Mouse (Mus musculus): ENCODE data around the gene Col4a3. TPM values are rescaled to one million over a fixed set of nuclear protein-coding genes. Genes with fewer than 3 reads are reported as not detected.

Col4a3 gene
- 0.14 and 0.26 TPM in 2 replicates for polyA plus RNA-seq (2016; fragmentation: Nextera tagmentation; extraction: Ambion mirVana)

GRCm38 (mm10) chr1:82586713-82587399 is at the start of gene Col4a3, which contains the start of gene Col4a4:
Col4a3 (plus strand) TSS chr1:82586921.
Col4a4 (minus strand) TSS chr1:82586849.
- Histone ChIP-seq H3K9ac (peak within 1 kb of the TSS; percentile 35; the same call in 1 of the 2 replicates), H3K27ac (no peak within 1 kb of the TSS), H3K9me3 (replicated peaks) (no peaks in the 10 kb centered on the region), H3K36me3 (no peaks in the 10 kb centered on the region), H3K4me2 (replicated peaks) (peak within 1 kb of the TSS; percentile 55), H3K27me3 (peaks cover 20% of the 10 kb centered on the region), H3K4me1 (peaks cover 11% of the 10 kb centered on the region), H3K4me3 (peak within 1 kb of the TSS; percentile 24)
- WGBS = 5% methylated on average over 34 of the region's 34 CpGs
- no peak for ATAC-seq (ENCODE audit: low FRiP score)

- ATAC-seq (ENCODE audit: low FRiP score) = no peak
- Histone ChIP-seq H3K27ac (no peak overlapping the region), H3K4me1 (peaks cover 13% of the 10 kb centered on the region; the same call in 1 of the 2 replicates), H3K9me3 (replicated peaks) (no peaks in the 10 kb centered on the region), H3K4me3 (no peak overlapping the region), H3K4me2 (replicated peaks) (no peak overlapping the region), H3K27me3 (no peaks in the 10 kb centered on the region), H3K9ac (no peak overlapping the region), H3K36me3 (no peaks in the 10 kb centered on the region)
- WGBS = 47% methylated on average over 3 of the region's 3 CpGs
Measured at GRCm38 (mm10) chr1:82537848-82538247, 48.9 kb upstream of the Col4a3 start.

- H3K27me3 ChIP-seq = no peaks in the 10 kb centered on the region
- peaks cover 16% of the 10 kb centered on the region; the same call in 1 of the 2 replicates for H3K4me1 ChIP-seq
- H3K9ac ChIP-seq = no peak overlapping the region
- no peaks in the 10 kb centered on the region for H3K36me3 ChIP-seq
- H3K4me2 ChIP-seq (replicated peaks) = no peak overlapping the region
- no peak overlapping the region for H3K27ac ChIP-seq
- H3K4me3 ChIP-seq = no peak overlapping the region
- no peaks in the 10 kb centered on the region for H3K9me3 ChIP-seq (replicated peaks)
- ATAC-seq (ENCODE audit: low FRiP score) = no peak
- WGBS = 83% methylated on average over 5 of the region's 5 CpGs
Measured at GRCm38 (mm10) chr1:82540056-82540455, 46.7 kb upstream of the Col4a3 start.

GRCm38 (mm10) chr1:82543934-82544333 is 42.8 kb upstream of the Col4a3 start:
- H3K9me3 ChIP-seq (replicated peaks) = no peaks in the 10 kb centered on the region
- H3K4me1 ChIP-seq = peaks cover 3% of the 10 kb centered on the region; the same call in 1 of the 2 replicates
- H3K4me2 ChIP-seq (replicated peaks) = no peak overlapping the region
- H3K27me3 ChIP-seq = no peaks in the 10 kb centered on the region
- H3K36me3 ChIP-seq = no peaks in the 10 kb centered on the region
- ATAC-seq (ENCODE audit: low FRiP score) = no peak
- H3K9ac ChIP-seq = no peak overlapping the region
- H3K27ac ChIP-seq = no peak overlapping the region
- 86% methylated on average over 2 of the region's 2 CpGs for WGBS
- H3K4me3 ChIP-seq = no peak overlapping the region

GRCm38 (mm10) chr1:82544419-82545185 is 42.1 kb upstream of the Col4a3 start:
- WGBS = 69% methylated on average over 6 of the region's 6 CpGs
- Histone ChIP-seq H3K4me3 (no peak overlapping the region), H3K9me3 (replicated peaks) (no peaks in the 10 kb centered on the region), H3K4me1 (peaks cover 3% of the 10 kb centered on the region; the same call in 1 of the 2 replicates), H3K27me3 (no peaks in the 10 kb centered on the region), H3K4me2 (replicated peaks) (no peak overlapping the region), H3K36me3 (no peaks in the 10 kb centered on the region), H3K27ac (no peak overlapping the region), H3K9ac (no peak overlapping the region)
- ATAC-seq (ENCODE audit: low FRiP score) = no peak

- no peak overlapping the region for H3K4me3 ChIP-seq
- WGBS = 79% methylated on average over 8 of the region's 8 CpGs
- no peak overlapping the region for H3K27ac ChIP-seq
- no peaks in the 10 kb centered on the region for H3K27me3 ChIP-seq
- H3K9ac ChIP-seq = no peak overlapping the region
- no peaks in the 10 kb centered on the region for H3K9me3 ChIP-seq (replicated peaks)
- no peak overlapping the region for H3K4me2 ChIP-seq (replicated peaks)
- no peak for ATAC-seq (ENCODE audit: low FRiP score)
- peaks cover 3% of the 10 kb centered on the region; the same call in 1 of the 2 replicates for H3K4me1 ChIP-seq
- no peaks in the 10 kb centered on the region for H3K36me3 ChIP-seq
Measured at GRCm38 (mm10) chr1:82545199-82545960, 41.3 kb upstream of the Col4a3 start.

- ATAC-seq (ENCODE audit: low FRiP score) = peak; percentile 80; the same call in 1 of the 2 replicates
- no peak overlapping the region for H3K4me2 ChIP-seq (replicated peaks)
- 42% methylated on average over 6 of the region's 6 CpGs for WGBS
- no peaks in the 10 kb centered on the region for H3K9me3 ChIP-seq (replicated peaks)
- H3K27me3 ChIP-seq = no peaks in the 10 kb centered on the region
- no peaks in the 10 kb centered on the region for H3K36me3 ChIP-seq
- H3K9ac ChIP-seq = no peak overlapping the region
- no peak overlapping the region for H3K4me3 ChIP-seq
- no peaks in the 10 kb centered on the region for H3K4me1 ChIP-seq
- H3K27ac ChIP-seq = no peak overlapping the region
Measured at GRCm38 (mm10) chr1:82554443-82554850, 32.3 kb upstream of the Col4a3 start.

GRCm38 (mm10) chr1:82554889-82555288 is 31.8 kb upstream of the Col4a3 start:
- H3K27ac ChIP-seq = no peak overlapping the region
- ATAC-seq (ENCODE audit: low FRiP score) = peak; percentile 40; the same call in 1 of the 2 replicates
- 81% methylated on average over 5 of the region's 5 CpGs for WGBS
- no peaks in the 10 kb centered on the region for H3K9me3 ChIP-seq (replicated peaks)
- no peak overlapping the region for H3K4me2 ChIP-seq (replicated peaks)
- no peaks in the 10 kb centered on the region for H3K36me3 ChIP-seq
- H3K4me3 ChIP-seq = no peak overlapping the region
- H3K27me3 ChIP-seq = no peaks in the 10 kb centered on the region
- no peaks in the 10 kb centered on the region for H3K4me1 ChIP-seq
- no peak overlapping the region for H3K9ac ChIP-seq

GRCm38 (mm10) chr1:82560223-82560622 is 26.5 kb upstream of the Col4a3 start:
- no peak overlapping the region for H3K27ac ChIP-seq
- no peak overlapping the region for H3K9ac ChIP-seq
- H3K36me3 ChIP-seq = no peaks in the 10 kb centered on the region
- WGBS = 74% methylated on average over 4 of the region's 4 CpGs
- no peak overlapping the region for H3K4me2 ChIP-seq (replicated peaks)
- H3K4me3 ChIP-seq = no peak overlapping the region
- no peaks in the 10 kb centered on the region for H3K27me3 ChIP-seq
- ATAC-seq (ENCODE audit: low FRiP score) = no peak
- no peaks in the 10 kb centered on the region for H3K4me1 ChIP-seq
- no peaks in the 10 kb centered on the region for H3K9me3 ChIP-seq (replicated peaks)

- no peak for ATAC-seq (ENCODE audit: low FRiP score)
- Histone ChIP-seq H3K4me2 (replicated peaks) (no peak overlapping the region), H3K4me1 (no peaks in the 10 kb centered on the region), H3K9ac (no peak overlapping the region), H3K27ac (no peak overlapping the region), H3K4me3 (no peak overlapping the region), H3K27me3 (no peaks in the 10 kb centered on the region), H3K36me3 (no peaks in the 10 kb centered on the region), H3K9me3 (replicated peaks) (no peaks in the 10 kb centered on the region)
- WGBS = 89% methylated on average over 4 of the region's 4 CpGs
Measured at GRCm38 (mm10) chr1:82569405-82569804, 17.3 kb upstream of the Col4a3 start.

- ATAC-seq (ENCODE audit: low FRiP score) = no peak
- WGBS = 74% methylated on average over 1 of the region's 1 CpGs
Measured at GRCm38 (mm10) chr1:82571758-82572157, 15.0 kb upstream of the Col4a3 start.

GRCm38 (mm10) chr1:82575681-82576080 is 11.0 kb upstream of the Col4a3 start:
- H3K9ac ChIP-seq = no peak overlapping the region
- no peak overlapping the region for H3K27ac ChIP-seq
- no peaks in the 10 kb centered on the region for H3K9me3 ChIP-seq (replicated peaks)
- no peaks in the 10 kb centered on the region for H3K36me3 ChIP-seq
- 81% methylated on average over 3 of the region's 3 CpGs for WGBS
- H3K27me3 ChIP-seq = no peaks in the 10 kb centered on the region
- H3K4me1 ChIP-seq = no peaks in the 10 kb centered on the region
- H3K4me2 ChIP-seq (replicated peaks) = no peak overlapping the region
- ATAC-seq (ENCODE audit: low FRiP score) = no peak
- no peak overlapping the region for H3K4me3 ChIP-seq

More at GRCm38 (mm10) chr1:82571758-82572157, 15.0 kb upstream of the Col4a3 start:
- H3K4me2 ChIP-seq (replicated peaks) = no peak overlapping the region
- no peak overlapping the region for H3K4me3 ChIP-seq
- no peaks in the 10 kb centered on the region for H3K9me3 ChIP-seq (replicated peaks)
- no peak overlapping the region for H3K27ac ChIP-seq
- no peaks in the 10 kb centered on the region for H3K36me3 ChIP-seq
- no peaks in the 10 kb centered on the region for H3K4me1 ChIP-seq
- no peak overlapping the region for H3K9ac ChIP-seq
- H3K27me3 ChIP-seq = no peaks in the 10 kb centered on the region
